Mouse (Mus musculus) limb, embryonic 12.5 days (tissue): ENCODE measurements at regions not wholly inside any gene's neighbourhood (a gene's known extent, or its start where the extent isn't known, plus 50 kb on each side); places are given as distances from the start of the nearest gene placed in this dataset.

Source experiments
- ATAC-seq: fragments of 200-750 bp; cut with Nextera tagmentation; 2 replicates; pipeline ENCODE4 v1.8.0; 2017; ENCODE audit warnings: low read depth, moderate TSS enrichment; ENCODE audit not compliant: insufficient number of reproducible peaks, insufficient read depth, low FRiP score, low TSS enrichment
- H3K27ac ChIP-seq: fragments of 300-500 bp; sonication (generic); 2 replicates; pipeline ENCODE4 v1.5.1; 2016; ENCODE audit warnings: mild to moderate bottlenecking, moderate library complexity
- H3K27me3 ChIP-seq: fragments of 300-500 bp; sonication (generic); 2 replicates; pipeline ENCODE4 v1.6.1; 2016; ENCODE audit warnings: mild to moderate bottlenecking, moderate library complexity
- H3K36me3 ChIP-seq: fragments of 300-500 bp; sonication (generic); 2 replicates; pipeline ENCODE4 v1.6.1; 2016; ENCODE audit warnings: mild to moderate bottlenecking, moderate library complexity
- H3K4me1 ChIP-seq: fragments of 300-500 bp; sonication (generic); replicated peaks from 2 replicates; pipeline ENCODE4 v1.6.1; 2016
- H3K4me2 ChIP-seq: fragments of 300-500 bp; sonication (generic); 2 replicates; pipeline ENCODE4 v1.6.1; 2016; ENCODE audit warnings: mild to moderate bottlenecking, moderate library complexity
- H3K4me3 ChIP-seq: fragments of 300-500 bp; sonication (generic); replicated peaks from 2 replicates; pipeline ENCODE4 v1.5.1; 2016; ENCODE audit warnings: mild to moderate bottlenecking
- H3K9ac ChIP-seq: fragments of 300-500 bp; sonication (generic); replicated peaks from 2 replicates; pipeline ENCODE4 v1.6.1; 2016; ENCODE audit warnings: mild to moderate bottlenecking, moderate library complexity
- H3K9me3 ChIP-seq: fragments of 300-500 bp; sonication (generic); 2 replicates; pipeline ENCODE4 v1.6.1; 2016; ENCODE audit warnings: mild to moderate bottlenecking, moderate library complexity
- WGBS: fragments of 180-500 bp; shearing (Covaris S2); methylation state at CpG from one replicate; pipeline ENCODE4 v1.1.7; 2016; 5-methylcytosine and 5-hydroxymethylcytosine counted together

DNA sequence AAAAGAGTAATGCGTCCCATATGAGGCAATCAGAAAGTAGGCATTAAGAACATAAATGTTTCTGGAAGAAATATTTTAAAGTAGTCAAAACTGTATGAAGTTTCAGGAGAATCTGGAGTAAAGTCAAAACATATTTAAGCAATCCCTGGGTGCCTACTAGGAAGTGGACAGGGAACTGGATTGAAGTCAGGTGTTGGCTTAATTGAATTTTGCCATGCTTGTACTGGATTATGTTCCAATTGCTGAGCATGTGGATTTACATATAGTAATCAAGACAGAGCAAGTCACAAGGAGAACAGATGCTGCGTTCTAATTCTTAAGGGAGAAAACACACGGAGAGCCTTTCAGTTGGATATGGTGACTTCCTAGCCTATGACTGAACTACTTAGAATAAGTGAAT is 259.8 kb upstream of the Robo2 start:
- Histone ChIP-seq H3K9ac (no peak overlapping the region), H3K27ac (no peak overlapping the region), H3K4me1 (no peaks in the 10 kb centered on the region), H3K4me2 (no peak overlapping the region), H3K9me3 (no peaks in the 10 kb centered on the region), H3K27me3 (no peaks in the 10 kb centered on the region), H3K36me3 (no peaks in the 10 kb centered on the region), H3K4me3 (no peak overlapping the region)
- ATAC-seq = no peak
- 64% methylated on average over 3 of the region's 3 CpGs for WGBS

DNA sequence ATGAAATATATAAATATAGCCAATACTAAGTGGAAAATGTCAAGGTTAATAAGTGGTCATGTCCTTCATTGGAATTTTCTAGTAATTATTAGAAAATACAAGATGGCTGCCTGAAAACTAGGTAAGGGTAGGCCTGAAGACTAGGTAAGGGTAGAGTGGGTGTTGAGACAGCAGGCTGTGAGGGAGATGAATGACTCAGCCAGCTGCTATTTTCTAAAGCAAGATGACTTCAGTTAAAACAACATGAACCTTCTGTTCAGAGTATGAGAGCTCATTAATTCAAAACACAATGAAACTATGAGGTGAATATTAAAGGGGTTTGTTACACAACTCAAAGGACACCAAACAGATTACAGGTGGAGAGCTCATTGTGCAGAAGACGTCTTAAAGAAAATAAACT is 252.7 kb upstream of the Robo2 start:
- H3K27ac ChIP-seq = no peak overlapping the region
- 63% methylated on average over 1 of the region's 1 CpGs for WGBS

DNA sequence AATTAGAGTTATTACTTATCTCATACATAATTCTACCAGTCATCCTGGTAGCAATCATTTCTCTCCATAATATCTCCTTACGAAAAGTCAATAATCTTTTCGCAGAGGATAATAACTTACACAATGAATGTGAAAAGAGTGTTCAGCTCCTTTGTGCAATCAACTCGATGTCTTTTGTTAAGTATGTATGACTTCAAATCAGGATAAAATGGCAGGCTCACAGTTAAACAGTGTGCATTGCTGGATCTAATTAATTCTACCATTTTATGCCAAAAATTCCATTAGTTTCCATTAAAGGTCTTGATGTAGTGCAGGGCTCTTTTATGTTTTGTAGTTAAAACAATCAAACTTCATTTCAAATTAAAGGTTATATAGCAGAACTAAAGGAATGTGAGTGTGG is 239.6 kb upstream of the Robo2 start:
- Histone ChIP-seq H3K9me3 (peaks cover 4% of the 10 kb centered on the region; the same call in 1 of the 2 replicates), H3K9ac (no peak overlapping the region), H3K4me3 (no peak overlapping the region), H3K27ac (no peak overlapping the region), H3K4me1 (no peaks in the 10 kb centered on the region), H3K36me3 (no peaks in the 10 kb centered on the region), H3K4me2 (no peak overlapping the region), H3K27me3 (no peaks in the 10 kb centered on the region)
- no peak for ATAC-seq
- 80% methylated on average over 3 of the region's 3 CpGs for WGBS

More for the DNA sequence above, 252.7 kb upstream of the Robo2 start:
- Histone ChIP-seq H3K36me3 (no peaks in the 10 kb centered on the region), H3K4me1 (no peaks in the 10 kb centered on the region), H3K9ac (no peak overlapping the region), H3K4me2 (no peak overlapping the region), H3K27me3 (no peaks in the 10 kb centered on the region), H3K4me3 (no peak overlapping the region), H3K9me3 (no peaks in the 10 kb centered on the region)
- no peak for ATAC-seq

DNA sequence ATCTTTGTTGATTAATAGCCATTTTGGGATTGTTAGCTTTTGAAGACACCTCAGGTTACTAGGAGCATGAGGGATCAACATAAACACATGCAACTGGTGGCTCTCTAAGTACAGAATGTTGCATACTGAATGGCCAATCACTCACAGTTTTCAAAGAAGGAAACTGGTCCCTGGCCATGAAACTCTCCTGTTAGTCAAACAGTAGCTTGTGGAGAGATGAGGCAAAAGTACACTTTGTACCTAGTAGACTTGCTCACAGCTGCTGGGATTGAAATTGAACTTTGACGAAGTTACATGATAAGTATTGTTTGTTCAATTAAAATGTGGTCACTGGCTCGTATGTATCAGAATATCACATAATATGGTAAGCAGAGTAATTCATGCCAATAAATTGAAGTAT is 237.6 kb upstream of the Robo2 start:
- 92% methylated on average over 2 of the region's 2 CpGs for whole genome bisulfite sequencing
- no peak overlapping the region for H3K4me2 ChIP-seq
- no peaks in the 10 kb centered on the region for H3K9me3 ChIP-seq
- H3K36me3 ChIP-seq = no peaks in the 10 kb centered on the region
- no peak overlapping the region for H3K9ac ChIP-seq
- no peak for ATAC-seq
- H3K4me3 ChIP-seq = no peak overlapping the region
- H3K27me3 ChIP-seq = no peaks in the 10 kb centered on the region
- H3K4me1 ChIP-seq = no peaks in the 10 kb centered on the region; the same call in 1 of the 2 replicates
- H3K27ac ChIP-seq = no peak overlapping the region

DNA sequence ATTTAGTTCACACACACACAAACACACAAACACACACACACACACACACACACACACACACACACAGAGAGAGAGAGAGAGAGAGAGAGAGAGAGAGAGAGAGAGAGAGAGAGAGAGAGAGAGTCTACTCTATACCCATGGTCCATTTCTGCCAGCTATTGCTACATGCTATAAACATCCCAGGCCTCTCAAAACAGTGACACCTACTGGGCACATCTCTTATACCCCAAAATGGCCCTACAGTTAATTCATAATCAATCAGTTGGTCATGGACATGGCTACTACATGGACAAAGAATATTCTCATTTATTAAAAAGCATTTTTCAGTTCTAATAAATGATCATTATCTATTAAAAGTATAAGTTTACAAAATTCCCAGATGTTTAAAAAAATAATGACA is 236.8 kb upstream of the Robo2 start:
- H3K4me2 ChIP-seq = no peak overlapping the region
- no peaks in the 10 kb centered on the region for H3K27me3 ChIP-seq
- H3K36me3 ChIP-seq = no peaks in the 10 kb centered on the region
- H3K27ac ChIP-seq = no peak overlapping the region
- no peaks in the 10 kb centered on the region for H3K9me3 ChIP-seq
- H3K4me3 ChIP-seq = no peak overlapping the region
- H3K9ac ChIP-seq = no peak overlapping the region
- ATAC-seq = no peak
- H3K4me1 ChIP-seq = no peaks in the 10 kb centered on the region; the same call in 1 of the 2 replicates

DNA sequence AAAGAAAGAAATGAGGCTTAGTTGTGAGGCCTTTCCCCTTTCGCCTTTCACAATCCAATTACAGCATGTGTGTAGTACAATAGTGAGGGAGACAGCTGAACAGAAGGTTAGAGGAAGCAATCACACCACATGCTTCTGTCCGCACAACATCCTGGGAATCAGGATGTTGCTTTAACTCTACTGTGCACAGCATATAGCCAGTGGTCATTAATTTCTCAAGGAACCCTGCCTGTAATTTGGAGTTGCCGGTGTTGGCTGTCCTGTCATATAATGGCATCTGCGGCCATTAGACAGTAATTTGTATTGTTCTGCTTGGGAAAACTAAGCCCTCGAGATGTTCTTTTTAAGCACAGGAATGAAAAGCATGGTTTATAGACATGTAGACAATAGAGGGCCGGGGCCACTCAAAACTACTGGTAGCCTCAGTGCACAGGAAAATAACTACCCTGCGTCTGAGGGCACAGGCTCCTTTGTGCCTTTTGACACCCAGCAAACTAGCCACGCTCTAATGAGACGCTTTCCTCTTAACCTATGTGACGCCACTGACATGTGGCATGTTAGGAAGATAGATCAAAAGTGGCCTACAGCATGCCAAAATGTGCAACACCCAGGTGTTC is 233.2 kb upstream of the Robo2 start:
- H3K27me3 ChIP-seq = no peaks in the 10 kb centered on the region
- H3K9ac ChIP-seq = no peak overlapping the region
- no peaks in the 10 kb centered on the region; the same call in 1 of the 2 replicates for H3K4me1 ChIP-seq
- no peak for ATAC-seq
- 50% methylated on average over 10 of the region's 10 CpGs for WGBS
- no peak overlapping the region for H3K4me2 ChIP-seq
- H3K4me3 ChIP-seq = no peak overlapping the region
- H3K9me3 ChIP-seq = no peaks in the 10 kb centered on the region
- no peaks in the 10 kb centered on the region for H3K36me3 ChIP-seq
- no peak overlapping the region for H3K27ac ChIP-seq

DNA sequence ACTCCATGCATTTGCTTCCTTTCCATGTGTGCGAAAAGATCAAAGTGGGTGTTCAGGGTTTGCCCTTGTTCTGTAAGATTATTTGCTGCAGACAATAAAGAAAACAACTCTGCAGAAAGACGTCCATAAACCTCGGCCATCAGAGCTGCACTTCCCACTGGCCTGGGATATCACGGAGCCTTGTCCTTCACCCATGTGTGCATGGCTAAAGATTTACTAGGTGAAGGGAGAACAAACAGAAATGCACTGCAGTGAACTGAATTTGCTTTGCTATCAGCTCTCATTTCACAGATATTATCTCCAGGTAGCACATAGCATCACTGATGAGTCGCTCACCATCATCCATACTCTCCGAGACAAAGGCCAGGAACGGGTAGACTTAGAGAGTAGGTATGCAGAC is 228.2 kb upstream of the Robo2 start:
- no peak overlapping the region for H3K27ac ChIP-seq
- no peaks in the 10 kb centered on the region for H3K9me3 ChIP-seq
- no peaks in the 10 kb centered on the region; the same call in 1 of the 2 replicates for H3K4me1 ChIP-seq
- no peaks in the 10 kb centered on the region for H3K36me3 ChIP-seq
- ATAC-seq = no peak
- no peak overlapping the region for H3K4me2 ChIP-seq
- no peaks in the 10 kb centered on the region for H3K27me3 ChIP-seq
- no peak overlapping the region for H3K4me3 ChIP-seq
- no peak overlapping the region for H3K9ac ChIP-seq
- WGBS = 66% methylated on average over 7 of the region's 7 CpGs

DNA sequence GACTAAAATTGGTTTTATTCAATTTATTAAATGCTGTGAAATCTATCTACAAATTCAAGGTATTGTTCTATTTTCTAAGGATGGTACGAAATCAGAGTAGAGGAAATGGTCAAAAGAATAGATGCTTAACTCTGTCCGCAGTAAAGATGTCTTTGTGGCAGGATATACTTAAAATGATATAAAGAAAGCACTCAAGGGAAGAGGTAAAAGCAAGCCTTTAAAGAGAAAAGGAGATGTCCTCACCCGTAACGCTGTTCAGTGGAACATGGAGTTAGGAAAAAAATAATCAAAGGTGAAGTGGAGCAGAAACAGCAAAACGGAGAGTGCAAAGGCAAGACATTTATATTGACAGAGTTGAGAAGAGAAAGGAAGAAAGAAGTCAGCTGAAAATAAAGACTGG is 226.0 kb upstream of the Robo2 start:
- H3K4me3 ChIP-seq = no peak overlapping the region
- H3K27ac ChIP-seq = no peak overlapping the region
- no peak overlapping the region for H3K9ac ChIP-seq
- H3K36me3 ChIP-seq = no peaks in the 10 kb centered on the region
- ATAC-seq = no peak
- H3K27me3 ChIP-seq = no peaks in the 10 kb centered on the region
- H3K4me1 ChIP-seq = no peaks in the 10 kb centered on the region
- H3K4me2 ChIP-seq = no peak overlapping the region
- WGBS = 76% methylated on average over 5 of the region's 5 CpGs
- H3K9me3 ChIP-seq = no peaks in the 10 kb centered on the region

DNA sequence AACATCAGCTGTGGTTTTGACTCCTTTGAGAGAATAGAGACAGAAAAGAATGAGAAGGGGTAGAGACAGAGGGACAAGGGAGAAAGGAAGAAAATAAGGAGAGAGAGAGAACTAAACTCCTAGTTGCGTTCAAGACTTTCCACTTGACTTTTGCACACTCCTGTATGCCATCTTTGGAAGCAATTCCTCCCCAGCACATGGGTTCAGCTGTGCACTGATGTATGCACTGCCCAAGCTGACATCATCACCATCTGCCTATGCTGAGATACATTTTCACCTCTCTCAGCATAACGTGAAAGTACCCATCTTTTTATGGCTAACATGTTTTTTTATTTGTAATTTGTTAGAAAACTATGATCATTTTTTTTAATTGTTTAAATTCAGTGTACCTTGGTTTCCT is 214.2 kb upstream of the Robo2 start:
- H3K4me3 ChIP-seq = no peak overlapping the region
- no peaks in the 10 kb centered on the region for H3K4me1 ChIP-seq
- H3K9ac ChIP-seq = no peak overlapping the region
- ATAC-seq = no peak
- H3K27ac ChIP-seq = no peak overlapping the region
- no peaks in the 10 kb centered on the region for H3K9me3 ChIP-seq
- H3K27me3 ChIP-seq = no peaks in the 10 kb centered on the region
- H3K36me3 ChIP-seq = no peaks in the 10 kb centered on the region
- H3K4me2 ChIP-seq = no peak overlapping the region
- WGBS = 83% methylated on average over 2 of the region's 2 CpGs

DNA sequence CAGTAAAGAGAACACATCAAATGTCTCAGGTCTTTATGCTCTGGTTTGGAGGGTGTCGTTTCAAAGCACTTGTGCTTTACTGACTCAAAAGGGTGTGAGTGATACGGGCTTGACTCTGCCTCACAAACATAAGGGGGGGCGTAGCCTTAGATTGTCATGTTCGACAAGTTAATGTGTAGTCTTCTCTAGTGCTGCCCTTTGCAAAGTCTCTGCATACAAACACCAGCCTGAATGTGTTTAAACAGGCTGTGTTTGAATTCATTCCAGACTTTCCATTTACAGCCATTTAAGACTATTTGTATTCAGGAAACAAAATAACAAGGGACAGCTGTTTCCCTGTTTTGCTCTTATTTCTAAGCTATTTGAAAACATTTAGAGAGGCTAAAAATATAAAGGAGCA is 200.4 kb upstream of the Robo2 start:
- 21% methylated on average over 4 of the region's 4 CpGs for WGBS

DNA sequence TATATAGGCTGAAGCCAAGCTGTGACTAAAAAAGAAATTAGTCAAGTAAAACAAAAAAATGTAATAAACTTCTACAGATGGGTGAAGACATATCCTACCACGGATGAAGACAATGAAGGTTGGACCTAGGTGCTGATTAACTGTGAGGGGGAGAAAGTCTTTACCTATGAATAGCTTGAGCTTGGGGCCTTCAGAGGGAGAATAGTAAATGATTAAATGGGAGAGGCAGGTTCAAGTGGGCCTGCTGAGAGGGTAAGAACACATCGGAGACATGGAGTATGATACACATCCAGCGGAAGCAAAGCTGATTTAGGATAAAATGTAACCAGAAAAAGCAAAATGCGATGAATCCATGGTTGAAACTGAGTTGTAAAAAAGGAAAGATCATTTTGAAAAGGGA is 197.9 kb upstream of the Robo2 start:
- Histone ChIP-seq H3K27ac (no peak overlapping the region), H3K9ac (no peak overlapping the region), H3K4me2 (no peak overlapping the region), H3K27me3 (no peaks in the 10 kb centered on the region), H3K36me3 (no peaks in the 10 kb centered on the region), H3K4me1 (peaks cover 11% of the 10 kb centered on the region; the same call in 1 of the 2 replicates), H3K9me3 (no peaks in the 10 kb centered on the region), H3K4me3 (no peak overlapping the region)
- WGBS = 85% methylated on average over 4 of the region's 4 CpGs
- no peak for ATAC-seq

More for the DNA sequence above, 200.4 kb upstream of the Robo2 start:
- H3K4me2 ChIP-seq = no peak overlapping the region
- no peak overlapping the region for H3K9ac ChIP-seq
- no peaks in the 10 kb centered on the region for H3K27me3 ChIP-seq
- no peak overlapping the region for H3K27ac ChIP-seq
- no peak for ATAC-seq
- no peak overlapping the region for H3K4me3 ChIP-seq
- no peaks in the 10 kb centered on the region for H3K36me3 ChIP-seq
- no peaks in the 10 kb centered on the region for H3K9me3 ChIP-seq
- H3K4me1 ChIP-seq = peaks cover 6% of the 10 kb centered on the region; the same call in 1 of the 2 replicates

DNA sequence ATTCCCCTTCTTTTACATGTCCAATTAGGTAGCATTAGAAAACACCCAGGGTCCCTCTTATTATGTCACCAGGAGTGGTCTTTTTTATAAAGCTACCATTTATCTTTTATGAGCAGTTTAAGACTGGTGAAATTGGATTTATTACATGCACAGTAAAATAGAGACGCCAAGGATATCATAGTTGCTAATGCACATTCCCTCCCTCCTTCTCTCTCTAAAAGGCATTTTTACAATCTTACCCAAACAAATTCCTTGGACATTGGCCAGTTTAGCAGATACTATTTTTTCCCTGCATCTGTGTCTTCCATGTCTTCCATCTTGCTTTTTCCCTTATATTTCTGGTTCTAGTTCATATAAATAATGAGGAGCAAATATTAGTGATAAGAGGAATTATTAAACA is 186.7 kb upstream of the Robo2 start:
- no peaks in the 10 kb centered on the region for H3K27me3 ChIP-seq
- peaks cover 7% of the 10 kb centered on the region; the same call in 1 of the 2 replicates for H3K4me1 ChIP-seq
- WGBS = 19% methylated on average over 1 of the region's 1 CpGs
- no peaks in the 10 kb centered on the region for H3K36me3 ChIP-seq
- H3K9me3 ChIP-seq = no peaks in the 10 kb centered on the region
- no peak overlapping the region for H3K27ac ChIP-seq
- no peak for ATAC-seq
- H3K4me3 ChIP-seq = no peak overlapping the region
- no peak overlapping the region for H3K9ac ChIP-seq
- H3K4me2 ChIP-seq = no peak overlapping the region
